Mouse (Mus musculus) mouse embryonic stem cell (cell line): ENCODE measurements around the gene Fgf14.
"Not testable (repeated sequence)": the region's sequence is repeated elsewhere in the genome, so short reads cannot be mapped to it uniquely, and the experiment has no call there.

Source experiments
- in situ Hi-C, 2 experiments: fragments of 300-500 bp; cut with MboI; formaldehyde crosslinking; loops; 1 replicate in 1 of 2; 3 replicates in 1 of 2; pipeline ENCODE4 v1.14.3; 2019 to 2020; ENCODE audit warnings: low sequenced_read_pairs in 2 of 2, low pct_unique_long_range_greater_than_20kb in 1 of 2, mixed read lengths in 1 of 2; ENCODE audit not compliant: unreplicated experiment in 1 of 2

The Fgf14 gene

GRCm38 (mm10) chr14:124247517-124247916, 429.4 kb downstream of the Fgf14 start:
- in situ Hi-C loops = no loop called here

- in situ Hi-C loops = no loop called here
Observed at GRCm38 (mm10) chr14:124223445-124223844, 453.5 kb downstream of the Fgf14 start.

- in situ Hi-C loops = no loop called here
Observed at GRCm38 (mm10) chr14:124222447-124222846, 454.5 kb downstream of the Fgf14 start.

- in situ Hi-C loops = no loop called here
Observed at GRCm38 (mm10) chr14:124220979-124221378, 455.9 kb downstream of the Fgf14 start.

GRCm38 (mm10) chr14:124195806-124196205, 481.1 kb downstream of the Fgf14 start:
- in situ Hi-C loops = no loop called here

- in situ Hi-C loops = no loop called here
Observed at GRCm38 (mm10) chr14:124195331-124195730, 481.6 kb downstream of the Fgf14 start.

GRCm38 (mm10) chr14:124192815-124193142, 484.1 kb downstream of the Fgf14 start:
- in situ Hi-C loops = no loop called here

GRCm38 (mm10) chr14:124191913-124192814, 484.8 kb downstream of the Fgf14 start:
- in situ Hi-C loops = no loop called here

- in situ Hi-C loops = no loop called here
Observed at GRCm38 (mm10) chr14:124180265-124180664, 496.7 kb downstream of the Fgf14 start.

GRCm38 (mm10) chr14:124174111-124174510, 502.8 kb downstream of the Fgf14 start:
- in situ Hi-C loops = no loop called here

GRCm38 (mm10) chr14:124163618-124164185, 513.2 kb downstream of the Fgf14 start:
- in situ Hi-C loops = no loop called here

GRCm38 (mm10) chr14:124147378-124147777, 529.5 kb downstream of the Fgf14 start:
- in situ Hi-C loops = no loop called here

GRCm38 (mm10) chr14:124107205-124107873, 569.6 kb downstream of the Fgf14 start:
- in situ Hi-C loops = no loop called here

- in situ Hi-C loops = no loop called here
Observed at GRCm38 (mm10) chr14:124083126-124083525, 593.8 kb downstream of the Fgf14 start.

- in situ Hi-C loops = no loop called here
Observed at GRCm38 (mm10) chr14:124044016-124044415, 632.9 kb downstream of the Fgf14 start.

- in situ Hi-C loops = no loop called here
Observed at GRCm38 (mm10) chr14:124040651-124041050, 636.3 kb downstream of the Fgf14 start.

GRCm38 (mm10) chr14:124037434-124037833, 639.5 kb downstream of the Fgf14 start:
- in situ Hi-C loops = no loop called here

GRCm38 (mm10) chr14:124036575-124037205, 640.2 kb downstream of the Fgf14 start:
- in situ Hi-C loops = no loop called here

- in situ Hi-C loops = not testable (repeated sequence)
Observed at GRCm38 (mm10) chr14:124033302-124033701, 643.6 kb downstream of the Fgf14 start.
